Mouse (Mus musculus) MEL (cell line): ENCODE results near the gene Paqr5. TPM values are rescaled to one million over a fixed set of nuclear protein-coding genes. Genes with fewer than 3 reads are reported as not detected.

Experiments
- DNase-seq: peaks from one replicate; pipeline ENCODE4 v3.0.0; 2011; ENCODE audit warnings: low read depth, low spot score
- H3K27ac ChIP-seq: 2 replicates; pipeline ENCODE4 v1.5.1; 2012; ENCODE audit warnings: low read depth, mild to moderate bottlenecking, control low read depth, low read length, moderate library complexity; ENCODE audit not compliant: control insufficient read depth
- H3K27me3 ChIP-seq, 2 experiments: fragments of 150-350 bp in 1 of 2; sonication (generic) in 1 of 2; 2 replicates each; pipeline ENCODE4 v1.6.1; 2012; ENCODE audit warnings: low read length in 2 of 2, mild to moderate bottlenecking in 2 of 2, improper control_type of control experiment in 1 of 2, moderate library complexity in 1 of 2; ENCODE audit not compliant: insufficient read depth in 2 of 2, control insufficient read depth in 1 of 2
- H3K36me3 ChIP-seq, 2 experiments: 2 replicates each; pipeline ENCODE4 v1.6.1; 2012 to 2014; ENCODE audit warnings: low read length in 2 of 2, improper control_type of control experiment in 1 of 2, inconsistent platforms in 1 of 2, mild to moderate bottlenecking in 1 of 2; ENCODE audit not compliant: insufficient read depth in 2 of 2, control insufficient read depth in 1 of 2
- H3K4me1 ChIP-seq, 2 experiments: fragments of 150-350 bp in 1 of 2; sonication (generic) in 1 of 2; 2 replicates each; pipeline ENCODE4 v1.6.1; 2012; ENCODE audit warnings: low read length in 2 of 2, improper control_type of control experiment in 1 of 2, mild to moderate bottlenecking in 1 of 2; ENCODE audit not compliant: insufficient read depth in 2 of 2, control insufficient read depth in 1 of 2
- H3K4me3 ChIP-seq, 2 experiments: fragments of 150-350 bp in 1 of 2; sonication (generic) in 1 of 2; 2 replicates each; pipeline ENCODE4 v1.5.1; 2012; ENCODE audit warnings: low read depth in 2 of 2, low read length in 2 of 2, mild to moderate bottlenecking in 2 of 2, moderate library complexity in 2 of 2, control low read depth in 1 of 2, improper control_type of control experiment in 1 of 2; ENCODE audit not compliant: control insufficient read depth in 1 of 2, insufficient read depth in 1 of 2
- H3K79me2 ChIP-seq: 2 replicates; pipeline ENCODE4 v1.6.1; 2012; ENCODE audit warnings: mild to moderate bottlenecking, low read length, moderate library complexity; ENCODE audit not compliant: control insufficient read depth, poor library complexity, insufficient read depth
- H3K9ac ChIP-seq: 2 replicates; pipeline ENCODE4 v1.6.1; 2012; ENCODE audit warnings: low read depth, mild to moderate bottlenecking, control low read depth, low read length, moderate library complexity; ENCODE audit not compliant: control insufficient read depth, poor library complexity, severe bottlenecking
- H3K9me3 ChIP-seq: fragments of 150-350 bp; sonication (generic); replicated peaks from 2 replicates; pipeline ENCODE4 v1.6.1; 2012; ENCODE audit warnings: mild to moderate bottlenecking, low read length, improper control_type of control experiment, moderate library complexity; ENCODE audit not compliant: insufficient read depth
- CTCF ChIP-seq, 3 experiments: IDR thresholded peaks in 2 of 3; conservative IDR thresholded peaks in 1 of 3; 2 replicates each; pipeline ENCODE4 v1.5.1; 2011 to 2012; ENCODE audit warnings: low read length in 3 of 3, low read depth in 2 of 3, mild to moderate bottlenecking in 2 of 3, improper control_type of control experiment in 1 of 3, inconsistent platforms in 1 of 3, mixed read lengths in 1 of 3, moderate library complexity in 1 of 3; ENCODE audit not compliant: control insufficient read depth in 1 of 3, insufficient read depth in 1 of 3, poor library complexity in 1 of 3, severe bottlenecking in 1 of 3
- EP300 ChIP-seq, 2 experiments: IDR thresholded peaks; 2 replicates each; pipeline ENCODE4 v1.6.1; 2011; ENCODE audit warnings: improper control_type of control experiment in 2 of 2, low read length in 2 of 2, low read depth in 1 of 2, mild to moderate bottlenecking in 1 of 2
- ETS1 ChIP-seq: IDR thresholded peaks from 2 replicates; pipeline ENCODE4 v1.6.1; 2012; ENCODE audit warnings: low read depth, mild to moderate bottlenecking, inconsistent platforms, low read length, improper control_type of control experiment, moderate library complexity
- GABPA ChIP-seq: IDR thresholded peaks from 2 replicates; pipeline ENCODE4 v1.6.1; 2012; ENCODE audit warnings: low read depth, mild to moderate bottlenecking, inconsistent platforms, low read length, improper control_type of control experiment, moderate library complexity
- KAT2A ChIP-seq: conservative IDR thresholded peaks from 2 replicates; pipeline ENCODE4 v1.6.1; 2012; ENCODE audit warnings: low read depth, low read length, improper control_type of control experiment, inconsistent platforms
- MAFK ChIP-seq: IDR thresholded peaks from 2 replicates; pipeline ENCODE4 v1.6.1; 2011; ENCODE audit warnings: low read depth, mild to moderate bottlenecking, low read length, improper control_type of control experiment, borderline replicate concordance
- MAX ChIP-seq: IDR thresholded peaks from 2 replicates; pipeline ENCODE4 v1.6.1; 2011; ENCODE audit warnings: low read length, improper control_type of control experiment
- MYC ChIP-seq: IDR thresholded peaks from 2 replicates; pipeline ENCODE4 v1.6.1; 2011; ENCODE audit warnings: low read depth, mild to moderate bottlenecking, low read length, improper control_type of control experiment, moderate library complexity
- NELFE ChIP-seq: IDR thresholded peaks from 2 replicates; pipeline ENCODE4 v1.6.1; 2011; ENCODE audit warnings: low read depth, low read length, improper control_type of control experiment
- NRF1 ChIP-seq: IDR thresholded peaks from 2 replicates; pipeline ENCODE4 v1.6.1; 2014; ENCODE audit warnings: low read depth, mild to moderate bottlenecking, inconsistent platforms, low read length, improper control_type of control experiment, moderate library complexity; ENCODE audit not compliant: poor library complexity, insufficient read depth, severe bottlenecking
- POLR2A ChIP-seq, 2 experiments: IDR thresholded peaks; 2 replicates each; pipeline ENCODE4 v1.6.1; 2011 to 2012; ENCODE audit warnings: low read length in 2 of 2, mild to moderate bottlenecking in 2 of 2, control low read depth in 1 of 2, improper control_type of control experiment in 1 of 2, low read depth in 1 of 2, moderate library complexity in 1 of 2; ENCODE audit not compliant: control insufficient read depth in 1 of 2, insufficient read depth in 1 of 2, poor library complexity in 1 of 2
- POLR2AphosphoS2 ChIP-seq: IDR thresholded peaks from 2 replicates; pipeline ENCODE4 v1.6.1; 2011; ENCODE audit warnings: low read length, improper control_type of control experiment
- TCF12 ChIP-seq: IDR thresholded peaks from 2 replicates; pipeline ENCODE4 v1.6.1; 2014; ENCODE audit warnings: low read depth, mild to moderate bottlenecking, inconsistent platforms, low read length, improper control_type of control experiment, moderate library complexity
- UBTF ChIP-seq: IDR thresholded peaks from 2 replicates; pipeline ENCODE4 v1.6.1; 2012; ENCODE audit warnings: low read depth, mild to moderate bottlenecking, inconsistent platforms, low read length, improper control_type of control experiment, moderate library complexity, borderline replicate concordance; ENCODE audit not compliant: insufficient read depth
- ZMIZ1 ChIP-seq: IDR thresholded peaks from 2 replicates; pipeline ENCODE4 v1.6.1; 2012; ENCODE audit warnings: low read depth, mild to moderate bottlenecking, inconsistent platforms, low read length, improper control_type of control experiment, moderate library complexity
- ZNF384 ChIP-seq: IDR thresholded peaks from 2 replicates; pipeline ENCODE4 v1.6.1; 2012; ENCODE audit warnings: low read depth, mild to moderate bottlenecking, inconsistent platforms, low read length, improper control_type of control experiment
- polyA plus RNA-seq, 2 experiments: library from polyadenylated mRNA; stranded (reverse) in 1 of 2; unstranded in 1 of 2; fragments of >175 nt in 1 of 2; fragments of >200 nt in 1 of 2; gene quantifications; 2 replicates each; pipeline versions ENCODE4 v1.2.1 to v1.2.4; 2012; ENCODE audit warnings: low replicate concordance in 2 of 2, low read depth in 1 of 2; ENCODE audit not compliant: insufficient read length in 2 of 2, insufficient read depth in 1 of 2, missing spikeins in 1 of 2
- total RNA-seq: library from RNA; depleted of rRNA; stranded (reverse); fragments of 300-350 nt; gene quantifications from 2 replicates; pipeline ENCODE4 v1.2.3, GENCODE M21; 2012

Gene Paqr5
- total and polyA plus RNA-seq, 3 experiments, result 0.04 TPM; not detected in 2

DNA sequence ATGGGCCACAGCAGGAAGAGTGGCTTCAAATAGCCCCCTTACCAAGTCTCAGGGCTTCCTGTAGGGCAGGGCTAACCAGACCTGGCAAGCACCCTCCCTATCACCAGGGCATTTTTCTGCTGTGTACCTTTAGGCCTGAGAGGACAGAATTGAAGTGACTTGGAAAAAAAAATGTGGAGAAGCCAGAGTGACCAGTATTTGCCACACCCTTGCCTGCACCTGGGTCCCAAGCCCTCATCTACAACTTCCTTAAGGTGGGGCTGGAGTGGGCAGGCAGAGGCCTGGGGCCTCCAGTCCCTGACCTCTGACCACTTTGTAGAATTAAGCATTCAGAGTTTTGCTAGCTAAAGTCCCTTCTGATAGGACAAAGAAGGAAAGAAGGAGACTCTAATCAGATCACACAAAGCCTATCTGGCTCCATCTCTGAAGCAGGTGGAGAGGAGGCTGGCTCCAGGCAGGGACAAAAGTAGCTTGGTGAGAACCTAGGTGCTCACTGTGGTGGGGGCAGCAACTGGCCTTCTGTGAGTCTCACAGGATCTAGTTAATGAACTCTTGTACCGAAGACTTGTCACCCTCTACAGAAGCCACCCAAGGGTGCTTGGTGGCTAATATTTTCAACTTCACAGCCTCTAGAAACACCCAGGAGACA lies 66.6 kb downstream of the Paqr5 start:
- H3K79me2 ChIP-seq, result no peaks in the 10 kb centered on the region
- H3K36me3 ChIP-seq, result no peaks in the 10 kb centered on the region
- H3K9me3 ChIP-seq, result no peaks in the 10 kb centered on the region
- H3K4me3 ChIP-seq, result no peak overlapping the region
- H3K27ac ChIP-seq, result no peak overlapping the region
- H3K27me3 ChIP-seq, result no peaks in the 10 kb centered on the region; a peak in 1 of 4 replicates
- H3K4me1 ChIP-seq, result peaks cover 0 to 7% of the 10 kb centered on the region in 2 experiments; a peak in 1 of 4 replicates
- H3K9ac ChIP-seq, result no peak overlapping the region
- TF ChIP-seq MAFK (no peak), MYC (no peak), KAT2A (no peak)
- TF ChIP-seq, all 39 proteins: peak for 0
- no peak for DNase-seq

GRCm38 (mm10) chr9:61954707-61955106 lies 71.9 kb downstream of the Paqr5 start:
- Histone ChIP-seq H3K9ac (no peak overlapping the region), H3K36me3 (no peaks in the 10 kb centered on the region), H3K79me2 (no peaks in the 10 kb centered on the region), H3K27me3 (no peaks in the 10 kb centered on the region; a peak in 1 of 4 replicates), H3K27ac (no peak overlapping the region), H3K4me1 (peaks cover 0 to 4% of the 10 kb centered on the region in 2 experiments; a peak in 2 of 4 replicates), H3K9me3 (no peaks in the 10 kb centered on the region), H3K4me3 (no peak overlapping the region)
- TF ChIP-seq ETS1, result no peak
- no peak for TF ChIP-seq POLR2A (IDR thresholded peaks at IDR 0.05; ENCODE audit: control insufficient read depth in 1 of 2, insufficient read depth in 1 of 2, low read depth in 1 of 2, low read length in 2 of 2, poor library complexity in 1 of 2)
- TF ChIP-seq ZMIZ1, result no peak
- no peak for TF ChIP-seq KAT2A
- TF ChIP-seq UBTF, result no peak
- no peak for DNase-seq

DNA sequence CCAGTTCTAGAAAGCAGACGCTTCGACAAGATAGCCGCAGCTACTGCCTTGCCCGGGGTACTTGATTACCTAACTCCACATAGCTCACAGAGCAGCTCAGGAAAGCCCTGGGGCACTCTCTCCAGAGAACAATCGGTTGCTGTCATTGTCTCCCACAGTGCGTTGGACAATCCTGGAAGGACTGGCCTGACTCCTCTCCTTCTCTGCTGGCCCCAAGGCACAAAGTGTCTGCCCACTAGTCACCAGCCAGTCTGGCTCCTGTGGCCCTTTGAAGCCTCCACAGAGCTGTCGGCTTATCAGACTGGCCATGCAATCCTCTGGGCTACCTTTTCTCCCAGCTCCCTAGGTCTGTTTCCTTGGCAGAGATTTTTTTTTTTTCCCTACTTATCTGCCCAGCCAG lies 74.4 kb downstream of the Paqr5 start:
- Histone ChIP-seq H3K27ac (no peak overlapping the region), H3K79me2 (no peaks in the 10 kb centered on the region), H3K4me3 (no peak overlapping the region), H3K9me3 (no peaks in the 10 kb centered on the region), H3K9ac (no peak overlapping the region), H3K36me3 (peaks cover 0 to 4% of the 10 kb centered on the region in 2 experiments; a peak in 2 of 4 replicates), H3K4me1 (peaks cover 0 to 8% of the 10 kb centered on the region in 2 experiments; a peak in 2 of 4 replicates)
- TF ChIP-seq POLR2AphosphoS2 (no peak), EP300 (IDR thresholded peaks at IDR 0.05; ENCODE audit: low read depth in 1 of 2, low read length in 2 of 2) (no peak), GABPA (no peak), MAFK (no peak), TCF12 (no peak), NELFE (no peak), ZNF384 (no peak), MAX (no peak), CTCF (IDR thresholded peaks at IDR 0.05 in 2 of 3, conservative IDR thresholded peaks at IDR 0.05 in 1 of 3; ENCODE audit: control insufficient read depth in 1 of 3, insufficient read depth in 1 of 3, low read depth in 2 of 3, low read length in 3 of 3, poor library complexity in 1 of 3, severe bottlenecking in 1 of 3) (no peak), NRF1 (no peak)
- TF ChIP-seq, all 39 proteins: peak for 0
- no peak for DNase-seq
- no peaks in the 10 kb centered on the region; a peak in 1 of 4 replicates for H3K27me3 ChIP-seq
